Mouse (Mus musculus) gastrocnemius, postnatal 14 days (tissue): ENCODE data around the gene Sdf4. TPM values are rescaled to one million over a fixed set of nuclear protein-coding genes. Genes with fewer than 3 reads are reported as not detected.

Experiments used
- DNase-seq: peaks from one replicate; pipeline ENCODE4 v3.0.0; 2021; ENCODE audit warnings: mixed read lengths
- intact Hi-C: fragments of 180-260 bp; cut with DNase I; formaldehyde crosslinking; loops from one replicate; pipeline ENCODE4 v1.15.1; 2025; ENCODE audit warnings: low total_unique reads
- microRNA-seq, 2 experiments: library from miRNA; unstranded; fragments of <30 nt; microRNA quantifications; one replicate each; pipeline ENCODE4 v1.2.0; 2021
- total RNA-seq, 2 experiments: library from RNA; stranded (reverse); gene quantifications; 2 replicates each; pipeline ENCODE4 v1.2.3; 2021

The Sdf4 gene
- total RNA-seq, 2 experiments from 2014 or later, result 77.4 to 78.0 TPM

DNA sequence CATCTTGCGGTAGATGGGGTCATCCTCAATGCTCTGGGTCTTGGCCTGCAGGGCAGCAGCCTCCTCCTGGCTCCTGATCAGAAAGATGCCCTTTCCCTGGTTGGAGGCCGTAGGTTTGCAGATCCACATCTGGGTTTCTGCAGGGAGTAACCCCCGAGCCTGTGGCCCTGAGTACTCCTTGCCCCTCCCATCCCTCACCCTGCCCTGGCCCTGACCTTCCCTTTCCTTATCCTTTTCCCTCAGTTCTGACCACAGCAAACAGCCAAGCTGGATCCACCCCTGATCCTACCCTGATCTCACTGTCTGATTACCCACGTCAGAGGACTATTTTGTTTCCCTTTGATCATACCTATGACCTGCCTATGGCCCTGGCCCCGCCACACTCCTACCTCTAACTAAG, 52.1 kb downstream of the Sdf4 start:
- intact Hi-C loops, result no loop called here
- no peak for DNase-seq

DNA sequence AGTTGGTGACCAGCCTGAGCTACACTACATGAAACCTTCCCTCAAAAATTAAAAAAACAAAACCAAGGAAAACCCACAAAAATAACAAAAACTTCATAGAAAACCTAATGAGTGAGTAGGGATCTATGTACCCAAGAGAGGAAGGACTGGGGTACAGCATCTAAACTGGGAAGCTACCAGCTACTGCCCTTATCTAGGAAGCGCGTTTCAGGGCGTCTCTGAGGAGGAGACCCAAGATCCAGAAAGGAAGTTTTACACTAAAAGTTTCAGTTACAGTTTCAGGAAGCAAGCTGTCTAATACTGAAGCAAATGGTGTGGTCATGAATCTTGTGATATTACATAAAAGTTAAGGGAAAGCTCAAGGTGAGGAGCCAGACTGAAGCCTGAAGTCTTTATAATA, 57.1 kb downstream of the Sdf4 start:
- DNase-seq, result no peak
- intact Hi-C loops, result no loop called here

DNA sequence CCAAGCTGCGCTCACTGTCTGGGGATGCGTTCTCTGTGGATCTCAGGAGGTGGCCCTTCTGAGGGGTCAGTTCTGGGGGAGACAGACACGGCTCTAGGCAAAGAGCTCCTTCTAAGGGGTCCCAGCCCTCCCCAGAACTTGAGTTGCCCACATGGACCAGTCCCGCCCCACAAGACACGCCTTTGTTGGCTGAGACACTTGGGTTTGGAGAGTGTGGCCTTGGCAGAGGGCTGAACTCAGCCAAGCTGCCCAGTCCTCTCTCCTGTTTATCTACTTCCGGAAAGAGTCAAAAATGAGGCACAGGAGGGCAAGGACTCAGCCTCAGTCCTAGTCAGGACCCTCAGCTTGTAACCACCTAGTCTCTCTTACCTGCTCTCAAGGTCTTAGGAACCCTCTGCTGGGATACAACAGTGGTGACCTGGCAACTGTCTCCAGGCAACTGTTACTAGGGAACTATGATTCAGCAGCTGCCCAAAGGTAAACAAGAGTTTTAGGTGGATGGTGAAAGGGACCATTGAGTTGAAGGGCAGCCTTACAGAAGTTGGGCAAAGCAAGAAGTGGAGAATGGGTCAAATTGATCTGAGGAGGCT, 57.8 kb downstream of the Sdf4 start:
- intact Hi-C loops, result no loop called here
- DNase-seq, result no peak

DNA sequence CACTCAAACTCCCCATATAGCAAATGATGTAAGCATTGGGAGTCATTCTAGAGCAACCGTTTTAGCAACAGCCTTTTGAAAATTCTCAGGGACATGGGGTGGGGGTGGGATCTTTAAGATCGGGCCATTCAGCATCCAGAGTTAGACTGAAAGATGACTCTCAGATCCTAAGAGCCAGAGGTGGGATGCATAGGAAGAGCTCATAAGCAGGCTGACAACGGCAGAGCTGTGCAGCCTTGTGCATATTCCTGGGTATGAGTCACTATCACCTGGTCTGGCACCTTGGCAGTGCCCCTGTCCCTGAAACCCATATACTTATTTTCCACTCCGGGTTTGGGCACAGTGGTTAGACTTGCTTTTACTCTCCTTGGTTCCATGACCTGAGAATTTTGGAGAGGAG, 60.4 kb downstream of the Sdf4 start:
- DNase-seq, result no peak
- intact Hi-C loops, result no loop called here

DNA sequence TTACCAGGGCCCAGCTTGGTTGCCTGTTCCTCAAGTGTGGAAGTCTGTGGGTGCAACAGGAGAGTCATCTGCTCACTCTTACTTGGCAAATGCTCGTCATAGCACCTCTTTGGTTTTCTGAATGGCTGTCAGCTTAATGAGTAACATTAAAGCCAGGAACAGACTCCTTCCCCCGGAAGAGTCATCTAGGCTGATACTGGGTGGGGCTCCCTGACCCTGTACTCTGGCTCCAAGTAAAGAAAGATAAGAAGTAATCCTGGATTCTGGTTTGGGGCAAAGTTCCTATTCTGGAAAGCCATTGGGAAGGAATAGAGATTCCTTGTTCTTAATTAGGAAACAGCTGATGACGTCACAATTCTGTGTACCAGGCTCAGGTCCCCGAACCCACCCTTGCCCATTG, 61.5 kb downstream of the Sdf4 start:
- DNase-seq, result no peak
- intact Hi-C loops, result no loop called here

DNA sequence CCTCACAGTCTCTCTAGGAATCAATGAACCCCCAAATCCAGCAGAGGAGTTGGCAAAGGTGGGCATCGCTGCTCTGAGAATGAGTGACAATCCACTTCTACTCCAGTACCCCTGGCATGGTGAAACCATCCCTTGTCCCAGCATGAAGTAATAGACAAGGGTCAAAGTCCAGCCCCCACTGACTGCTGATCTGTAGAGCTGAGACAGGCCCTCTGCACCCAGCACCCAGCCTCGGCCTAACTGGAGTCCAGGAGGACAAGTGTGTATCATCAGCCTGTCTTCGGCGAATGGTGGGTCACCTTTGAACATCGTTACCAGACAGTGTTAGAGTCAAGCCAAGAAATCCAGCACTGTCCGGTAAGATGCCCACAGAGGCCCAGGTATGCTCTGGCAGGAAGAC, 61.9 kb downstream of the Sdf4 start:
- DNase-seq, result no peak
- intact Hi-C loops, result no loop called here

DNA sequence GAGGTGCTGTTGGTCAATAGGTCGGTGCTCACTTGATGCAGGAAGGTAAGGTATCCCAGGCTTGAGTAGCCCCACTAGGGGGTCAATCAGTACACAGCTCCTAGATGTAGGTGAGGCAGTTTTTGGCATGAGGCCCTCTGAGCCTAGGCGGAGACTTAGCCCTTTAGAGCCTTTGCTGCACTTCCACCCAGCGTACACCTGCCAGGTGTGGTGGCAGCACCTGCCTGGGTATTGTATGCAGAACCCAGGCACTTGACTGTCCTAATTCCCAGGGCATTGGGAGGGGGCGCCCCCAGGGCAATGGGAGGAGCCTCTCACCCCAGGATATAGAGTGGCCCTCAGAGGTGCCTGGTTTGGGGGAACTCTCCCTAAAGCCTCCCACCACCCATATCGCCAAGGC, 62.5 kb downstream of the Sdf4 start:
- intact Hi-C loops, result no loop called here
- DNase-seq, result no peak

DNA sequence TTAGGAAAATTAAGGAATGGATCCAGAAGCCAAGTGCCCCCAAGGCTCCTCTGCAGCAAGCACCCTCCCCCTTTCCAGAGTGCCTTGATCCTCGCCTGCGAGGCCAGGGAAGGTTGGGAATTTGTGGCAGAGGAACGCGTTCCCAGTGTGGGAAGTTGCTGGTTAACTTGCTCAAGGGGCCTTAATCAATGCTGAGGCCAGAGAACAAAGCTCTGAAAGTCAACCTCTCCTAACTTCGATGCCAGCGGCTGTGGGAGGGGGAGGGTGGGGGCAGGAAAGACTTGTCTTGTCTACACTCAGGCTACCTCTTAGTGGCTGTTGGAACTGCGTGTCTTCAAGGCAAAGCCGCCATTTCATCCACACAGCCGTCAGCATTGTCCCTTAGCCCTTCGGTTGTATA, 65.0 kb downstream of the Sdf4 start:
- DNase-seq, result no peak
- intact Hi-C loops, result no loop called here

DNA sequence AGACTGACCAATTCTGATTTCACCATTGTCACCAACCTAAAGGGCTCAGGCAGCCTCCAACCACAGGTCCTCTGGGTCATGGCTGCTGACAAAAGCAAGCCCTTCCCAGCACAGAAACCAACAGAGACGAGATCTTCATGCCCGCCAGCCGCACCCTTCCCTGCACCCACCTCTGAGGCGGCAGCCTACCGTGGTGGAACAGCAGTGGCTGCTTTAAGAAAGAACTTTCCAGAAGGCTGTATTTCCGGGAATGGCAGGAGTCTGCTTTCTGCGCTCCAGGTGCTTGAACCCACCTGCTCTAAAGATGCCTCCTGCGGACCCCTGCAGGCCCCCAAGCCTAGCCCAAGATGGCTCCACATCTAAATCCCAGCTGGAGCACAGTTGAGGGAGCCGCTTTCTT, 66.2 kb downstream of the Sdf4 start:
- DNase-seq, result no peak
- intact Hi-C loops, result no loop called here

DNA sequence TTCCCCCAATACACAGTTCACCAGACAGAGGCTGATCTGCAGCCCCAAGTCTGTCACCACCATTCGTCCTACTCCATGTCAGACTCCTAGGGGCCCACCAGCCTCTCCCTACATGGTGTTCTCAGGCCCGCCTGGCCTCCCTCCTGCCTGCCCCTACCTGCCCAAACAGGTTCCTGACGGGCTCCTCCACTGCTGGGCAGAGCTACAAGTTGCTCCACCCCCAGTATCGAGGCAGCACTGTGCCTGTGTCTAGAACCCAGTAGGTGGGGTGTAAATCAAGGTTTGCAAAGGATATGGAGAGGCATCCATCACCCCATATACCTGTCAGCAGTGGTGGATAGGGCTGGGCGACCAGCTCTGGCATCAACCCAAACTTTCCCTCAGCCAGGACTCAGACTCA, 66.6 kb downstream of the Sdf4 start, which contains the start of gene Ttll10:
TSS of gene Ttll10 (minus strand) at position 154 of the 400 bp plus-strand sequence.
- intact Hi-C loops, result no loop called here
- DNase-seq, result no peak

DNA sequence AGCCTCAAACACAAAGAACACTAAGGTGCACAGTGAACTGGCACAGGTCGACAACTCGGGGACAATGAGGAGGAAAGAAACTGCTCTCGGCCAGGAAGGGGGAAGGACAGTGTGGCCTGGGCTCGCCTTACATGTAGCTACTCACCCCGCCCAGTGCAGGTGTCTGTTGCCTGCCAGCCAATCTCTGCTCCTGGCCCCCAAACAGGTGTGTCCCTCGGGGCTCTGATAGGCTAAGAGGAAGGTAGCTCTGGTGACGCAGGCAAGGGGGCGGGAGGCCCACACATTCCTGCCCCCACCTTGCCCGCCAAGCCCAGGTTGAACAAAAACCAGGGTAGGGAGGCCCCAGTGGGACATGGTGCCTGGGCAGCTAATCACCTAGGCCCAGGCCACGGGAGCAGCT, 67.0 kb downstream of the Sdf4 start:
- intact Hi-C loops, result no loop called here
- no peak for DNase-seq

Small RNA genes within 50 kb of the gene (microRNA-seq; reads per million reads assigned to microRNA genes)
- gene Mir200a (2.5 reads per million in 2 experiments), gene Mir200b (2.0 to 4.8 reads per million in 2 experiments), gene Mir429 (1.5 to 6.1 reads per million in 2 experiments)

Other genes with a start within 250 kb of the Sdf4 start
- 10 to 100 TPM; 23.9 to 26.1 TPM for gene Atad3a, start 231.8 kb upstream of the Sdf4 start, total RNA-seq
- 10 to 100 TPM in 1 of 2 experiments, 1 to 10 TPM in 1; 9.0 to 13.8 TPM for gene Vwa1, start 218.2 kb upstream of the Sdf4 start, total RNA-seq
- 1 to 10 TPM; 1.3 to 1.4 TPM for gene Tmem88b, start 207.0 kb upstream of the Sdf4 start, total RNA-seq
- gene Ankrd65, start 202.4 kb upstream of the Sdf4 start, total RNA-seq, result not detected
- gene Mrpl20, start 190.0 kb upstream of the Sdf4 start, total RNA-seq, result 10 to 100 TPM; 45.4 to 48.3 TPM
- gene Ccnl2, start 180.4 kb upstream of the Sdf4 start, total RNA-seq, result 10 to 100 TPM; 20.6 to 29.0 TPM
- 10 to 100 TPM; 78.8 to 80.8 TPM for gene Aurkaip1, start 161.6 kb upstream of the Sdf4 start, total RNA-seq
- gene Mxra8, start 153.2 kb upstream of the Sdf4 start, total RNA-seq, result 10 to 100 TPM; 75.4 to 79.4 TPM
- 10 to 100 TPM; 88.6 to 89.4 TPM for gene Dvl1, start 145.5 kb upstream of the Sdf4 start, total RNA-seq
- gene Tas1r3, start 129.5 kb upstream of the Sdf4 start, total RNA-seq, result under 1 TPM; 0.10 to 0.13 TPM
- 10 to 100 TPM; 16.5 to 17.0 TPM for gene Cptp, start 123.4 kb upstream of the Sdf4 start, total RNA-seq
- gene Ints11, start 123.3 kb upstream of the Sdf4 start, total RNA-seq, result 10 to 100 TPM; 15.4 to 15.9 TPM
- gene Pusl1, start 101.1 kb upstream of the Sdf4 start, total RNA-seq, result 10 to 100 TPM in 1 of 2 experiments, 1 to 10 TPM in 1; 9.2 to 13.1 TPM
- 10 to 100 TPM; 10.1 to 10.3 TPM for gene Acap3, start 101.0 kb upstream of the Sdf4 start, total RNA-seq
- gene Ube2j2, start 49.0 kb upstream of the Sdf4 start, total RNA-seq, result 10 to 100 TPM; 46.3 to 51.7 TPM
- gene C1qtnf12, start 30.6 kb upstream of the Sdf4 start, total RNA-seq, result 10 to 100 TPM; 13.3 to 19.9 TPM
- 1 to 10 TPM; 2.6 TPM for gene B3galt6, start 223 bp upstream of the Sdf4 start, total RNA-seq
- gene Tnfrsf4, start 21.0 kb downstream of the Sdf4 start, total RNA-seq, result under 1 TPM; 0.64 to 0.82 TPM
- not detected for gene Tnfrsf18, start 33.3 kb downstream of the Sdf4 start, total RNA-seq
- not detected for gene Ttll10, start 66.5 kb downstream of the Sdf4 start, total RNA-seq
- 1 to 10 TPM; 3.2 to 4.1 TPM for gene 9430015G10Rik, start 117.1 kb downstream of the Sdf4 start, total RNA-seq
- not detected for gene Rnf223, start 137.6 kb downstream of the Sdf4 start, total RNA-seq
- gene Agrn, start 204.6 kb downstream of the Sdf4 start, total RNA-seq, result 10 to 100 TPM; 25.3 to 25.5 TPM
- gene Isg15, start 207.9 kb downstream of the Sdf4 start, total RNA-seq, result under 1 TPM; 0.42 to 0.57 TPM
- gene AW011738, start 210.4 kb downstream of the Sdf4 start, total RNA-seq, result 1 to 10 TPM; 2.9 to 3.3 TPM
- 100 to 1,000 TPM in 1 of 2 experiments, 10 to 100 TPM in 1; 73.3 to 103 TPM for gene Perm1, start 223.0 kb downstream of the Sdf4 start, total RNA-seq
- 1 to 10 TPM; 5.1 to 5.5 TPM for gene Plekhn1, start 242.0 kb downstream of the Sdf4 start, total RNA-seq
- 10 to 100 TPM; 22.2 to 28.7 TPM for gene Noc2l, start 243.1 kb downstream of the Sdf4 start, total RNA-seq